Mouse (Mus musculus): ENCODE results near the gene Gpr155.

- TF ChIP-seq POLR2A (IDR thresholded peaks at IDR 0.05; ENCODE audit: control insufficient read depth, low read depth, low read length): no peak
- TF ChIP-seq CTCF (IDR thresholded peaks at IDR 0.05; ENCODE audit: control insufficient read depth, insufficient read depth, insufficient replicate concordance, low read depth, low read length): no peak
Observed at GRCm38 (mm10) chr2:73314311-73314710, 72.1 kb downstream of the Gpr155 start.

Data from testis, adult 2 months (tissue).